Mouse (Mus musculus): ENCODE data around the gene Ost4. TPM values are rescaled to one million over a fixed set of nuclear protein-coding genes. Genes with fewer than 3 reads are reported as not detected.
"Not testable (repeated sequence)": the region's sequence is repeated elsewhere in the genome, so short reads cannot be mapped to it uniquely, and the experiment has no call there.

Gene Ost4
- total RNA-seq, 2 experiments from 2014 or later = 119 to 134 TPM

GRCm38 (mm10) chr5:30912156-30912555 lies 4.6 kb upstream of the Ost4 start:
- intact Hi-C loops (cut with DNase I; ENCODE audit: low total_unique reads) = loop anchor here (5.0 kb wide), 1 partner anchor 105 kb away; no protein-coding TSS in a partner anchor
- no peak for DNase-seq

DNA sequence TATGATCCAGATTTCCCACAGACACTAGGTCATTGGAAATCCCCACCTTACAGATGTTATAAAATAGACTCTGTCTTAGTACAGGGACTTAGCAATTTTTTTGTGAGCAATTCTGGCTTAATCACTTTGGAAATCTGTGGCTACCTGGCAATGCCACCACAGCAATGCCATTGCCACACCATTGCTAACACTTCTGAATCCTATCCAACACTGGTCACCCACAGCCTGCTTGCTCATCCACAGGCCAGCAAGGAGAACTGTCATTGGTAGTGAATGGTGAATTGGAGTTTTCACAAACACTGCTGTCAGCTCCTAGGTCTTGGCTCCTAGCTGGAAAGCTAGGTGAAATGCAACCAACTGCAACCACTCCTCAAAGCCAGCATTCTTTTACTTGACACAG lies 2.9 kb upstream of the Ost4 start:
- no peak for DNase-seq
- intact Hi-C loops (cut with DNase I; ENCODE audit: low total_unique reads) = loop anchor here (5.0 kb wide), 1 partner anchor 103 kb away; no protein-coding TSS in a partner anchor

GRCm38 (mm10) chr5:30909863-30910262 lies 2.3 kb upstream of the Ost4 start:
- no peak for DNase-seq
- intact Hi-C loops (cut with DNase I; ENCODE audit: low total_unique reads) = loop anchor here (5.0 kb wide), 1 partner anchor 103 kb away; no protein-coding TSS in a partner anchor

DNA sequence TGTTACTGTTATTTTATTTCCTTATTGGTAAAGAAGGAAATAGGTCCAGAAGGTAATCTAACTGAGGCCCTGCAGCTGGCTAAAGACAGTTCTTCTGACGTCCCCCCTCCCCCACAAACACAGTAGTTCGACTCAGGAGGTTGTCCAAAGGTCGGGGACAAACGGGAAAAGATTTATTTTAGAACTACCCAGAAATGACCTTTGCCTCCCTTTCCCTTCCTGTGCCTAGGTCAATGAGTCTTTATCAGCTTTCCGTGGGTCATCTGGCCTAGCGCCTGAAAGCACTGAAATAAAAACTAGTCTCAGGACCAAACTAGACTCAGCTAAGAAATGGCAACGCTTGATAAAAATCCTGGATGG lies 1.7 kb upstream of the Ost4 start:
- no peak for DNase-seq
- intact Hi-C loops (cut with DNase I; ENCODE audit: low total_unique reads) = no loop called here

DNA sequence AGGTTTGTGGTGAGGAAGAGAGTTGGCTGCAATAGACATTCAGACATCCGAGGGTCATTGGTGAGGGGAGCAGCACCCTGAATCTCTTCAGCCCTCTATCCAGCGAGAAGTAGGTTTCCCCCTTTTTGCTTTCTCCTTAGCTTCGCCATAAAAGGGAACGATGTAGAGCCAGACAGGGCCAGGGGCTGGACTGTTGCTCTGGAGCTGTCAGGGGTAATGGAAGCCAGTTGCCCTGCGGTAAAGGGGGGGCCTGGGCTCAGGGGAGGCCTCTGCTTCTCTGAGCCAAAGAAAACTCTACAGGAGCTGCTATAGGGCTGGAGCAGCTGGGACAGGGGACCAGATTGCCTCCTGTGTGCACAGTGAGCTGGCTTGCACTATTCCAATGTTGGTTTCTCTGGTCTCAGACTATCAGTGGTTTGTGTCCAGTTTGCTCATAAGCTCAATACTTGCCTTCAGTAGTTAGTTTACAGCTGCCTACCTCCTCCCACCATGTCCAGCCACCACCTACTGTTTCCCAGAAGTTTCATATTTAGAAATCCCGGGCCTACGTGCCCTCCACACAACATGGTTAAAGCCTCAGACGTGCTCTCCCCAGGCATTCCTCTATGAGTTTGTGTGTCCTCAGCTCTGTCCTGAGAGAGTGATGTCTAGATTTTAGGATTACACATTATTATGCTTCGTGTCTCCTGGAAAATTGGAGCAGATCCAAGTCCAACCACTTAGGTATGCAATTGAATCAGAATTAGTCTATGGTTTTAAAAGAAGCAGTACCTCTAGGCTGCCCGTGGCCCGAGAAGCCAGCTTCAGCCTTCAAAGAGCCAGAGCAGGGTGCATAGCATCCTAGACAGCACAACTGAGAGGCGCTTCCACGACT lies 1.1 kb upstream of the Ost4 start:
- intact Hi-C loops (cut with DNase I; ENCODE audit: low total_unique reads) = no loop called here
- DNase-seq = no peak

DNA sequence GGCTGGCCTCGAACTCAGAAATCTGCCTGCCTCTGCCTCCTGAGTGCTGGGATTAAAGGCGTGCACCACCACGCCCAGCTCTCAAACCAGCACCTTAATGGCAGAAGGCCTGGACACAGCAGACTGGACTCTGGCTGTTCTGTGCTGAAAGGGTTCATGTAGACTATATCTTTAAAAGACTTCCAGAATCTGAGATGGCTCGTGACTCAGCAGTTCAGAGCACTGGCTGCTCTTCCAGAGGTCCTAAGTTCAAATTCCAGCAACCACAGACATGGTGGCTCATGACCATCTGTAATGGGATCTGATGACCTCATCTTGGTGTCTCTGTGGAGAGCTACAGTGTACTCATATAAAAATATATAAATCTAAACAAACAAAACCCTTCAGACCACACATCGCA lies 5.7 kb downstream of the Ost4 start:
- no peak for DNase-seq
- intact Hi-C loops (cut with DNase I; ENCODE audit: low total_unique reads) = no loop called here

- DNase-seq = no peak
Observed at GRCm38 (mm10) chr5:30890375-30890774, 17.2 kb downstream of the Ost4 start.

DNA sequence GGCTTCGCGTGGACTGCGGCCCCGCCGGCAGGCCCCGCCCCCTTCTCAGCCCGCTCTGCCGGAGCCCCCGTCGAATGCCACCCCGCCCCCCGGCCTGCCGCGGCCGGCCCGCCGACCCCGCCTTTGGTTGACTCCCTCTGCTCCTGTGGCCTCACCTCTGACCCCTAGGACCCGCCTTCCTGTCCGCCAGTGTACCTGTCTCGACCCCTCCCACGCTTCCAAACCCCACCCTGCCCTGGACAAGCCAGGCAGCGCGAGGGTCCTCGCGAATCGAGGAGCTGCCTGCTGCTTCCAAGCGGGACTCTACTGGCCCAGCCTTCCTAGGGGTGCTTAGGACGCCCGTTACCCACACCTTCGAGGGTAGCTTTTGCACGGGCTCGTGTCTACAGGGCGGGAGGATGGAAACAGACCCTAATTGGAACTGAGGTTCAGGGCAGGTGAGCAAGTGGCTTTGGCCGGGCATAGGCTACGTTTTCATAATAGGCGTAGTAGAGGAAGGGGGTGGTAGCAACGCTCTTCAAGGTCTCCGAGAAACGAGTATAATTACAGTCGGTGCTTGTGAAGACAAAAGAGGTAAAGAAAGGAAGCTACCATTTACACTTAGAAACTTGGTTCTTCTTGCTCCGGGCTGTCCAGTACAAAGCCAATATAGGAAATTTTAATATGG lies 18.4 kb downstream of the Ost4 start:
- no peak for DNase-seq
- intact Hi-C loops (cut with DNase I; ENCODE audit: low total_unique reads) = no loop called here

More at GRCm38 (mm10) chr5:30890375-30890774, 17.2 kb downstream of the Ost4 start:
- intact Hi-C loops (cut with DNase I; ENCODE audit: low total_unique reads) = no loop called here

GRCm38 (mm10) chr5:30888337-30889087 lies 19.1 kb downstream of the Ost4 start, which contains the start of gene Agbl5:
Gene Agbl5, plus strand, starts transcription at chr5:30888694.
- peak; percentile 90 for DNase-seq
- intact Hi-C loops (cut with DNase I; ENCODE audit: low total_unique reads) = no loop called here

- DNase-seq = peak; percentile 88
- intact Hi-C loops (cut with DNase I; ENCODE audit: low total_unique reads) = no loop called here
Observed at GRCm38 (mm10) chr5:30887858-30888336, 19.7 kb downstream of the Ost4 start.

GRCm38 (mm10) chr5:30887331-30887761 lies 20.2 kb downstream of the Ost4 start:
- DNase-seq = peak; percentile 51
- intact Hi-C loops (cut with DNase I; ENCODE audit: low total_unique reads) = no loop called here

DNA sequence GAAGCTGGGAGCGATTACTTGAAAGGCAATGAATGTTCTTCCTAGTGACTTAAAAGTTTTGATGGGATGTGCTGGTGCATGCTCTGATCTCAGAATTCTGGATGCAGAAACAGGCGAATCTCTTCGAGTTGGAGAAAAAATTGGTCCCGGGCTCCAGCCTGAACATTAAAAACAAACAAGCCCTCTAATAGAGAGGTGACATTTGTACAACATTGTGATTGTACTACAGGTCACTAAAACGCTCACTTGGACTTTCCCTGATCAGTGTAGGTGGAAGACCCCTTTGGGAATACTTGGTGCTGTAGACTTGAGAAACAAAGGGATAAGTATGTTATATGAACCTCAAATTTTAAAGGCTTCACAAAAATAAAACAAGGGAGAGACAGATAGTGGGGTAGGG lies 20.9 kb downstream of the Ost4 start:
- no peak for DNase-seq
- intact Hi-C loops (cut with DNase I; ENCODE audit: low total_unique reads) = no loop called here

DNA sequence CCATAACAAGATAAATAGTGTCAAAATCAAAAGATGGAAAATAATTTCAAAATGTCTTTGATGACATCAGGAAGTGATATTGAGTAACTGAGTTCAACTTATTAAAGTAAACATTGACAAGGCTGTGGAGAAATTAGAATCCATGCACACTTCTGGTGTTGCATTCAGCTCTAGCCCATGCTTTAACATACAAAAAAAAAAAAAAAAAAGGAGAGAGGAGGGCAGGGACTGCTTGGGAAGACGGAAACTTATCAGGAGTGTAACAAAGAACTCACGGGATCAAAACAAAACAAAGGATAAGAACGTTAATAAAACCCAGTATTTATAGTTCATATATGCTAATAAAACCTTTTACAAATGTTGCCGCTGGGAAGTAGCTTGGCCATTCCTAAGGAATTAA lies 21.4 kb downstream of the Ost4 start:
- intact Hi-C loops (cut with DNase I; ENCODE audit: low total_unique reads) = no loop called here
- DNase-seq = no peak

GRCm38 (mm10) chr5:30881839-30882238 lies 25.7 kb downstream of the Ost4 start:
- intact Hi-C loops (cut with DNase I; ENCODE audit: low total_unique reads) = loop anchor here (2.0 kb wide), 1 partner anchor 75 kb away; no protein-coding TSS in a partner anchor
- DNase-seq = not testable (repeated sequence)

DNA sequence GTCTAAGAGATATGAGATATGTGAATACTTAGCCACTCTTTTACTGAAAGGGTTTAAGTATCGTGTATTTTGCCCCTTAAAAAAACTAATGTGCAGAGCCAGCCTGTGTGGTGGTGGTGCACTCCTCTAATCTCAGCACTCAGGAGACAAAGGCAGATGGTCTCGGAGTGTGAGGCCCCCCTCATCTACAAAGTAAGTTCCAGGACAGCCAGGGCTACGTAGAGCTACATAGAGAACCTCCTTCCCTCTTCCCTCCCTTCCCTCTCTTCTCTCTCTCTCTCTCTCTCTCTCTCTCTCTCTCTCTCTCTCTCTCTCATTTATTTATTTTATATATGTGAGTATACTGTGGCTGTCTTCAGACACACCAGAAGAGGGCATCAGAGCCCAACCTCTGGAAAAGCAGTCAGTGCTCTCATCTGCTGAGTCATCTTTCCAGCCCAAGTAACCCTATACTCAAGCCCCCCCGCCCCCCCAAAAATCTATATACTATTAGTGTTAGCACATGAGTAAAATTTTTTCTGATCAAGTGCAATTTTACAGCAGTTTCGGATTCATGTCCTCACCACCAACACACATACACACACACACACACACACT lies 28.1 kb downstream of the Ost4 start:
- DNase-seq = no peak
- intact Hi-C loops (cut with DNase I; ENCODE audit: low total_unique reads) = loop anchor here (5.0 kb wide), 1 partner anchor 38 kb away; no protein-coding TSS in a partner anchor

- intact Hi-C loops (cut with DNase I; ENCODE audit: low total_unique reads) = loop anchor here (5.0 kb wide), 1 partner anchor 39 kb away; no protein-coding TSS in a partner anchor
- no peak for DNase-seq
Observed at GRCm38 (mm10) chr5:30878616-30879015, 29.0 kb downstream of the Ost4 start.

- no peak for DNase-seq
- intact Hi-C loops (cut with DNase I; ENCODE audit: low total_unique reads) = no loop called here
Observed at GRCm38 (mm10) chr5:30874365-30874764, 33.2 kb downstream of the Ost4 start.

DNA sequence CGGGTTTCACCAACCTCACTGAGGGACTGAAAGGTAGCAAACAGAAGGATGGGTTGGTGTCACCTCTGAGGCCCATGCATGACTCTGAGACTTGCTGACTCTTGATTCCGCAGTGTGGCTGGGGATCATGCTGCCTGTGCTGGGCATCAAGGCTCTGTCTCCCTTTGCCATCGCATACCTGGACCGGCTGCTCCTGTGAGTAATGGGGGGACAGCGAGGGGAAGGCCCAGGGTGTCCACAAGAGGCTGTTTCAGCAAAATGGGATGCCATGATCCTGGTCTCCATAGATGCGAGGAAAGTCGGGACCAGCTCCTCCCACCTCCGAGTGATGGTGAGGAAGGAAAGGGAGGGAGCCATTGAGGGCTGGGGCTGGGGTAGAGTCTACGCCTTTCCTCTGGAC lies 35.0 kb downstream of the Ost4 start:
- intact Hi-C loops (cut with DNase I; ENCODE audit: low total_unique reads) = no loop called here
- no peak for DNase-seq

- no peak for DNase-seq
- intact Hi-C loops (cut with DNase I; ENCODE audit: low total_unique reads) = no loop called here
Observed at GRCm38 (mm10) chr5:30870131-30870406, 37.5 kb downstream of the Ost4 start.

Data from gastrocnemius, postnatal 14 days (tissue).